8 mouse cellular contexts compared by ENCODE assay signal in genomic region chr2:126429282-126429681, GRCm38 (mm10).
DNase-seq lines count a peak whose midpoint lies in the region; ATAC-seq and TF ChIP-seq lines count a peak whose summit lies in the region.

No protein-coding gene starts in this region.

- H3K36me3 ChIP-seq in heart, embryonic 15.5 days, result no peaks in the 10 kb centered on the region
- H3K36me3 ChIP-seq in lung, embryonic 15.5 days, result no peaks in the 10 kb centered on the region

- no peak overlapping the region for H3K9ac ChIP-seq in heart, embryonic 15.5 days
- H3K9ac ChIP-seq in lung, embryonic 15.5 days, result no peak overlapping the region

- CTCF ChIA-PET in Patski (lab: Charles Lee), result interaction anchor here (0.8 to 1.3 kb wide), 3 partner anchors 28 to 117 kb away, joined by 3 to 6 read pairs (median 3); no protein-coding TSS in a partner anchor

- H3K9me3 ChIP-seq in heart, embryonic 15.5 days (replicated peaks), result no peaks in the 10 kb centered on the region
- H3K9me3 ChIP-seq in lung, embryonic 15.5 days, result no peaks in the 10 kb centered on the region

- H3K4me2 ChIP-seq in heart, embryonic 15.5 days, result no peak overlapping the region
- no peak overlapping the region for H3K4me2 ChIP-seq in lung, embryonic 15.5 days

- POLR2A ChIA-PET in Patski (lab: Charles Lee), result no interaction called here

- H3K27me3 ChIP-seq in Patski, result peaks cover 13% of the 10 kb centered on the region
- H3K27me3 ChIP-seq in heart, embryonic 15.5 days, result no peaks in the 10 kb centered on the region
- H3K27me3 ChIP-seq in lung, embryonic 15.5 days, result no peaks in the 10 kb centered on the region

- WGBS in heart, embryonic 15.5 days, result 9% methylated on average over 3 of the region's 3 CpGs
- 9% methylated on average over 3 of the region's 3 CpGs for WGBS in lung, embryonic 15.5 days

- DNase-seq in A20 (ENCODE audit: low read depth, low spot score) (peak; percentile 65), Patski (ENCODE audit: low read depth, low spot score) (peak; percentile 28)
- peak; percentile 76 for DNase-seq in kidney, postnatal 10 days
- peak; percentile 50 for DNase-seq in ovary, postnatal 14 days (ENCODE audit: low spot score)
- peak; percentile 39 for DNase-seq in urinary bladder, postnatal 25 days (ENCODE audit: low spot score)

- H3K4me3 ChIP-seq in heart, embryonic 15.5 days, result no peak overlapping the region
- H3K4me3 ChIP-seq in lung, embryonic 15.5 days, result no peak overlapping the region

- TF ChIP-seq CTCF in Patski (IDR thresholded peaks at IDR 0.05), result peak; percentile 88

- peak; percentile 92 for ATAC-seq in Patski
- ATAC-seq in common myeloid progenitor, adult 5-6 weeks (replicated peaks; ENCODE audit: low read depth, poor library complexity, severe bottlenecking), result peak; percentile 89
- peak; percentile 50; the same call in 1 of the 2 replicates for ATAC-seq in heart, embryonic 15.5 days (replicated peaks; ENCODE audit: insufficient number of reproducible peaks, insufficient read depth, low FRiP score, low read depth)
- ATAC-seq in lung, embryonic 15.5 days (ENCODE audit: borderline replicate concordance, extremely low read depth, low FRiP score, low TSS enrichment), result peak; percentile 55; the same call in 1 of the 2 replicates

- in situ Hi-C loops in Patski (cut with MboI; ENCODE audit: low pct_unique_long_range_greater_than_20kb), result loop anchor here (10.0 to 25.0 kb wide), 2 partner anchors 394 to 767 kb away; partner anchors contain the start of genes Eid1 and Fgf7

- no peak overlapping the region for H3K27ac ChIP-seq in heart, embryonic 15.5 days
- H3K27ac ChIP-seq in lung, embryonic 15.5 days, result no peak overlapping the region

- no peaks in the 10 kb centered on the region for H3K4me1 ChIP-seq in heart, embryonic 15.5 days (replicated peaks)
- no peaks in the 10 kb centered on the region for H3K4me1 ChIP-seq in lung, embryonic 15.5 days
